Mouse (Mus musculus) 3134 (cell line): ENCODE data around the gene Thsd4.
A peak's percentile ranks its signal among the peaks of the same experiment; 100 is the strongest.

Experiments used
- DNase-seq: peaks from one replicate; pipeline ENCODE4 v3.0.0-alpha.2; 2011; ENCODE audit warnings: low spot score; ENCODE audit not compliant: insufficient read length; ENCODE audit errors: extremely low read depth

The Thsd4 gene

DNA sequence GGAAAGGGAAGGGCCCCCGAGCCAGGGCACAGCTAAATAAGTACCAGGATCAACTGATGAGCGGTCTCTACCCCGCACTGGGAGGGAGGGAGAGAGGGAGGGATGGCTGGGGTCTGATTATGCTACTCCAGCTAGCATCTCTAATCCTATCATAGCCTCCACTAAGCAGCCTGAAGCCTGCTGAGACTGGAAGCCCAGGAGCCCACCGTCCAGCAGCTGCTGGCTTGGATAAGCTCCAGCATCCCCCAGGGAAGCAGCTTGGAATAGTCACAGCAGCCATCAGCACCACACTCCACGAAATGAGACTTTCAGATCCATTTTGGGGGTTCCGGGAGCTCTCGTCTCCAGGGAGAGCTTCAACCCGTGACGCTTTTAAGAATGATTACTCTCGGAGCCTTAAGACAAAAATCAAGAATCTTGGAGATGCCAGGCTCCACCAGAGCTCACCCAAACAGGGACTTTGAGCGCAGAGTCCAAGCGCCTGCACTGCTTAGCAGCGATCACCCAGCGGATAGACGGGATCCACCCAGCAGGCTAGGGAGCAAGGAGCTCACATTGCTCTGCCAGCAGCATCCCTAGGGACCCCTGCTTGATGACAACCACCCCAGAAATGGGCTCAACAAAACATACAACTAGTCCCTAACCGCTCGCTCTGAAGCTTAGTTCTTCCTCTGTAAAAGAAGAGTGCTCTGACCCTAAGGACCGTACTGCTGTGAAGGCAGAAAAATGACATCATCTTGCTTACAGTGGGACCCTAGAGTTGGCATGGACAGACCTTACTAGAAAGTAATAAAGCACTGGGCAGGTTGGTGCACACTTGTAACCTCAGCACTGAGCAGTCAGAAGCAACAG lies 64.3 kb downstream of the Thsd4 start:
- no peak for DNase-seq

DNA sequence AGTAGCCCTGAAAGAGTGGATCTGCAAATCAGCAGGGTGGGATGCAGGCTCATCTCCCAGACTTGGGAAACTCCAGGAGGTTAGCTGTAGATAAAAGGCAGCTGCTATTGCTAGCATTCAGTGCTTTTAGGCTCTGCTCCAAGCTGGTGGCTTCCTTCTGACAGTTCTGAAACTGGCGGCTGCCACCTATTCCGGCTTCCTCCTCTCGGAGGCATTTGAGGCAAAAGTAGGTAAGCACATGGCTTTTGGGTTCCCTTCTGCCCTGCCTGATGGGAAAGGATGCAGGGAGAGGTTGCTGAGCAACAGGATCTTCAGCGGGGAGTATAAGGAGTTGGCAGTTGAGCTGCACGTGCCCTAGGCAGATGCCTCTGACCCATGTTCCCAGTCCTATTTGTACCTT lies 65.2 kb downstream of the Thsd4 start:
- no peak for DNase-seq

DNA sequence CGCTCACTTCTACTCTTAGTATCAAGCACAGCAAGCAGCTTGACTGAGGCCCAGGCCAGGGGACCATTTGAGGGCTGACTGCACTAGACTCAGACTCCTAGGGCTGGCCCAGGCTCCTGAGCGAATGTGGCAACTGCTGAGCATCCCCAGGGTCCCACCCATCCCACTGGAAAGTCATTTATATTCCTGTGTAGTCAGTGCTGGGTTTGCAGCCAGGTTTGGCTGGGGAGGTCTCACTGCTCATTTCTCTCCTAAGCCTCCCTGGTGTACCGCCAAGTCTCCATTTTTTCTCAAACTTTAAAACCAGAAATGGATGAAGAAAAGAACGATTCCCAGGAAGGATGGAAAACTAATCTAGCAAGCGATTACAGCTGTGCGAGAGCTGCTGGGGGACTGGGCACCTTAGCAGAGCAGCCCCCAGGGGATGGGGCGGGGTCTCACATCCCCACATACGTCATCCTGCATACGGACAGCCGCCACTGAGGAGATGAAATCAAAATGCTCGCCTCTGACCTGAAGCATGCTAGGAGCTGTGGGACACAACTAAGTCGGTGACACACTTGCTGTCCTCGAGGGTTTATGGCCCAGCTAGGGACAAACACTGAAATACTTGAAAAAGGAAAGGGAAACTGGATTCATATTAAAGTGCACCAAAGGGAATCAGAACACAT lies 67.3 kb downstream of the Thsd4 start:
- DNase-seq, result no peak

DNA sequence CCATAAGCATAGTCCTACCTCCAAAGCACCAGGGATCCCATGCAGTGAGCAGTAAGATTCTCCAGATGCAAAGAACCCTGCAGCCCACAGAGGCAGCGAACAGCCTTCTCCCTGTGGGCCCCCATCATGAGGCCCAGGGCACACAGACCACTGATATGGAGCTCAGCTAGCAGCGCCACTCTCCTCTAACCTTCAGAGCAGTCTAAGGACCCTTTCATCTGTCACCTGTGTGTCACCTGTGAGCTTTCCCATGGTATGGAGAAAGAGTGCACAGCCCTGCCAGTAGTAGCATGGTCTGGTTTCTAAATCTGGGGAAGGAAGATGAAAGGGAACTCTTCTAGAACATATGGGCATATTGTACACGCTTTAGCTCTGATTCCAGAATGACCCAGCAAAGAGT lies 72.3 kb downstream of the Thsd4 start:
- no peak for DNase-seq

GRCm38 (mm10) chr9:60445821-60446220 lies 76.0 kb downstream of the Thsd4 start:
- DNase-seq, result no peak

DNA sequence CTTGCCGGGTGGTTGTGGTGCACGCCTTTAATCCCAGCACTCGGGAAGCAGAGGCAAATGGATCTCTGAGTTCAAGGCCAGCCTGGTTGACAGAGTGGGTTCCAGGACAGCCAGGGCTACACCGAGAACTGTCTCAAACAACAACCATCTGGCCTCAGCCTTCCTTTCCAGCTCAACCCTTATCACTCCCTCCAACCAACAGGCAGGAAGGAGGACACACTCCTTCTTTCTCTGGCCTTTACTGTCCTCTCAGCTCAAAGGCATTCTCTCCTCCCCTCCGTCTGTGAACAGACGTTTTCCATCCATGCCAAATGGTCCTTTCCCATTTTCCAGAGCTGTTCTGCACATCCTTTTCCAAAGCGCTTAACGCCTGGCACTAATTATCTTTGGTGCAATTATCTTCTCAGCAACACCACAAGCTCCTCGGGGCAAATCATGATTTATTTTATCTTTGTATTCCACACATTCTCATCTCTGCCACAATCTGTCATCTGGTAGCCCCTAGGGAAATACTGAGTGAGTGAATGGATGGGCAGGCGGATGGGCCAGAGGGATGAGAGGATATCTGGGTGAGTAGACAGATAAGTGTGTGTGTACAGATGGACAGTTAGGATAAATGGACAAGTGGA lies 80.5 kb downstream of the Thsd4 start:
- DNase-seq, result no peak

- DNase-seq, result peak; percentile 47
Measured at GRCm38 (mm10) chr9:60440506-60440905, 81.3 kb downstream of the Thsd4 start.

DNA sequence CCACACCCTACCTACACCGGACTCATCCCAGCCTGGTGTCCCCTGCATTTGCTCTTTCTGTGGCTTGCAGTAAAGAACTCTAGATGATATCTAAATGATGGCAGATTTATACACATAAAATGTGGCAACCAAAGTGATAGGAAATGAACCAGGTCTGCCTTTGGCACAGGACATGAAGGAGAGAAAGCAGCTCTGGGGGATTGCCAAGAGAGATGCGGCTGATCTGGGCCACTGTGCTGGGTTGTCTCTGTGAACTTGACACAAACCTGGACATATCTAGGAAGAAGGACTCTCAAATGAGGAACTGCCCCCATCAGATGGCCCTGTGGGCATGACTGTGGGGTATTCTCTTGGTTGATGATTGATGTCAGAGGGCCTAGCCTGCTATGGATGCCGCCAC lies 85.6 kb downstream of the Thsd4 start:
- DNase-seq, result no peak

GRCm38 (mm10) chr9:60434093-60434492 lies 87.8 kb downstream of the Thsd4 start:
- DNase-seq, result no peak

DNA sequence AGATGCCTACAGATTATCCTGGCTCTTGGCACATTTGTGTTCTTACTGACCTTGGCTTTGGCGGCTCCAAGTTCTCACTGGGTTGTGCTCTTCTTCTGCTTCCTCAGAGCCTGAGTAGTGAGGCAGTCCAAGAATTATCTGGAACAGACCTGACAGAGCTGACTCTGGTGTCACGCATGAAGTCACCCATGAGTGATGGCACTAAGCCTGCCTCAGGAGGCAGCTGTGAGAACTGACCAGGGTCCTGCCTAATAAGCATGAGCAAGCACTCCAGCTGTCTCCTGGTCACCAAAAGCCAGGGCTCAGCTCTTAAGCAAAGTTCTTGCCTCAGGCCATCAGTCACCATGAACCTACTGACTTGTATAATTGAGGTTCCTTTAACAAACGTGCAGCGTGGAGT lies 89.9 kb downstream of the Thsd4 start:
- DNase-seq, result no peak

GRCm38 (mm10) chr9:60430017-60430416 lies 91.8 kb downstream of the Thsd4 start:
- no peak for DNase-seq

DNA sequence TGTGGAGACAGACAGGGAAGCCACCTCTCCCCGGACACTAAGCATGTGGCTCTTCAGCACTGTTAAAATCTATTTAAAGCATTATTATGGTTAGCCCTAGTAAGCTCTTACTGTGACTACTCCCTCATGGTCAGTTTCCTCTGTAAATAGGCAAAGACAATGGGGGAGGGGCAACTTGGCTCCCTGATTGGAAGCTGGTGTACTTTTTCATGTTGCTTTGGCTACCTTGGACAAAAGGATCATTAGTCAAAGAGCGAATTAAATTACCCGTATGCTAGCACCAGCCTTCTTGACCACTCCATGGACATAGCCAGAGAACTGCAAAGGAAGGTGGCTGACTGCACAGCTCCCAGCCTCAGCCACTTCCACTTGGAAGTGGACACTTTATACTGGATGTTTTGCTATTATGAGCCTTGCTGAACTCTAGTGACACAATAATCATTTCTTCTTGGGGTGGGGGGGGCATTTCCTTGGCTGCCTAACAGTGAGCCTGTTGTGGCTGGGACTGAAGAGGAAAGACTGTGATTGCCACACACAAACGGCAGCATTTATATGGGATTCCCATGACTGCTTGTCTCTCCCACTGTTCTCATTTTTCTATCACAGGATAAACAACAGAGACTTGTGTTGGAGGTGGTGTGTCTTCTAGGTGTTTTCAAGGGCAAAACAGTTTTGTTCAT lies 107.6 kb downstream of the Thsd4 start:
- DNase-seq, result no peak

- DNase-seq, result no peak
Measured at GRCm38 (mm10) chr9:60410872-60411635, 110.8 kb downstream of the Thsd4 start.

- DNase-seq, result peak; percentile 66
Measured at GRCm38 (mm10) chr9:60407374-60407773, 114.5 kb downstream of the Thsd4 start.

GRCm38 (mm10) chr9:60405777-60406176 lies 116.1 kb downstream of the Thsd4 start:
- no peak for DNase-seq

GRCm38 (mm10) chr9:60402681-60403080 lies 119.2 kb downstream of the Thsd4 start:
- no peak for DNase-seq

DNA sequence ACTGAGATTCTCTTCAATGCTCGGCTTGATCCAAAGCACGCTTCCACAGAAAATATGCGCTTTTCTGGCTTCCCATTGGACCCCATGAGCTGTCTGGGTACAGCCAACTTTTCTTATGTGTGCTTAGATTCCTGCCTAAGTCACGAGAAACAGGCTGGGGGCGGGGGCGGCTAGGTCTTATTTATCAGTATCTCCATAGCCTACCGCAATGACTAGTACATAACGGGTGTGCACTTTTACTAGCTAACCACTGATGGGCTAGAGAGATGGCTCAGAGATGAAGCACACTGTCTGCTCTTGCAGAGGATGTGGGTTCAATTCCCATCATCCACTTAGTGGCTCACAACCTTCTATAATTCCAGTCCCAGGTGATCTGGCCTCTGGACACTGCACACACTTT lies 121.8 kb downstream of the Thsd4 start:
- no peak for DNase-seq

DNA sequence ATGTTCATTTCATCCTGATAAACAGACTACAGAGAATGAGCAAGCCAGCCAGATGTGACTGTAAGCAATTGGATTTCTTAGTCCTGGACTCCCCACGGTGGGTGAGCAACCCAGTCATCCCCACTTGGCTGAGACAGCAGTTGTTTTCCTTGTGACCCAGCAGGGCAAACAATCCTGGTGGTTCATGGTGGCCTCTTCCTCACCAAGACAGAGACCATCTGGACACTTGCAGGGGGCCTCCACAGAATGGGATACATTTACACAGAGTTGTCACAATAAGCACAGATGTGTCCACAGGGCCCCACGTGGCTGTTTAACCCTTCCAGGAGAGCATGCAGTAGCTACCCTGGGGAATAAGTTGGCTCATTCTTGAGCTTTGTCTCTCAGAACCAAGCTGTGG lies 123.8 kb downstream of the Thsd4 start:
- DNase-seq, result no peak

DNA sequence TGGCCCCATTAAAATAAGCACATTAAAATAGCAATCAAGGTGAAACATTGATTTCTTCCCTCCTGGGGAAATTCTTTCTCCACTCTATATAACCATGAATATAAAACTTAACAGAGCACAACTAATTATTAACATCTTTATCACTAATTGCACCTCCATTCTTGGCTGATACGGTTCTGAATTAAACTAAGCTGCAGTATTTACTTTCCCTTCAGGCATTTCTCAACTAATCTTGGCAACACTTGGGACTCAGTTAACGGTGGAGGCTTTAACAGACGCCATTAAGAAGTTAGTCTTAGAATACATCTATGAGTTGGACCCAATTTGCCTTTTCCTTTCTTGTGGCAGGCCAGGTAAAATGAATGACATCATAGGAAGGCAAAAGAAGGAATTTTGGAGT lies 125.8 kb downstream of the Thsd4 start:
- no peak for DNase-seq

- DNase-seq, result peak; percentile 56
Measured at GRCm38 (mm10) chr9:60392916-60393315, 128.9 kb downstream of the Thsd4 start.
